Mouse (Mus musculus) myocyte (in vitro differentiated cells): ENCODE measurements around the gene Etv5. TPM values are rescaled to one million over a fixed set of nuclear protein-coding genes. Genes with fewer than 3 reads are reported as not detected.

Source experiments
- H3K27me3 ChIP-seq: one replicate; pipeline ENCODE4 v1.6.1; 2011; ENCODE audit not compliant: control insufficient read depth, insufficient read depth, insufficient read length
- H3K36me3 ChIP-seq: one replicate; pipeline ENCODE4 v1.6.1; 2011; ENCODE audit not compliant: control insufficient read depth, insufficient read depth
- H3K4me2 ChIP-seq: one replicate; pipeline ENCODE4 v1.6.1; 2011; ENCODE audit warnings: low read depth, control low read depth
- H3K4me3 ChIP-seq: one replicate; pipeline ENCODE4 v1.5.1; 2011; ENCODE audit warnings: mild to moderate bottlenecking, control low read depth, moderate library complexity
- H3K79me2 ChIP-seq: one replicate; pipeline ENCODE4 v1.6.1; 2011; ENCODE audit not compliant: control insufficient read depth, insufficient read depth
- H3ac ChIP-seq: one replicate; pipeline ENCODE4 v1.6.1; 2011; ENCODE audit not compliant: control insufficient read depth, insufficient read length
- CEBPB ChIP-seq: IDR thresholded peaks from 2 replicates; pipeline ENCODE4 v1.6.1; 2011; ENCODE audit warnings: mild to moderate bottlenecking, moderate library complexity; ENCODE audit not compliant: poor library complexity, insufficient read depth, severe bottlenecking
- E2F4 ChIP-seq: IDR thresholded peaks from one replicate; pipeline ENCODE4 v1.6.1; 2011; ENCODE audit warnings: mild to moderate bottlenecking, control low read depth, moderate library complexity; ENCODE audit not compliant: insufficient read depth
- MAX ChIP-seq: IDR thresholded peaks from one replicate; pipeline ENCODE4 v1.6.1; 2011; ENCODE audit warnings: low read depth, mild to moderate bottlenecking, control low read depth
- MYOD1 ChIP-seq, 3 experiments: IDR thresholded peaks; one replicate each; pipeline ENCODE4 v1.6.1; 2011; ENCODE audit warnings: control low read depth in 2 of 3, low read depth in 2 of 3, mild to moderate bottlenecking in 2 of 3, moderate library complexity in 1 of 3; ENCODE audit not compliant: insufficient read length in 2 of 3, control insufficient read depth in 1 of 3
- MYOG ChIP-seq, 3 experiments: IDR thresholded peaks; one replicate each; pipeline ENCODE4 v1.6.1; 2011; ENCODE audit warnings: control low read depth in 2 of 3, low read depth in 2 of 3, mild to moderate bottlenecking in 2 of 3; ENCODE audit not compliant: insufficient read length in 2 of 3, control insufficient read depth in 1 of 3, insufficient read depth in 1 of 3
- POLR2A ChIP-seq: IDR thresholded peaks from one replicate; pipeline ENCODE4 v1.6.1; 2011; ENCODE audit warnings: low read depth, mild to moderate bottlenecking, control low read depth, moderate library complexity; ENCODE audit not compliant: insufficient read length
- POLR2AphosphoS2 ChIP-seq: IDR thresholded peaks from one replicate; pipeline ENCODE4 v1.6.1; 2011; ENCODE audit warnings: low read depth, control low read depth; ENCODE audit not compliant: insufficient read length
- REST ChIP-seq: IDR thresholded peaks from one replicate; pipeline ENCODE4 v1.6.1; 2011; ENCODE audit warnings: mild to moderate bottlenecking, control low read depth, moderate library complexity; ENCODE audit not compliant: insufficient read depth, insufficient read length
- SRF ChIP-seq: IDR thresholded peaks from one replicate; pipeline ENCODE4 v1.6.1; 2011; ENCODE audit warnings: low read depth; ENCODE audit not compliant: control insufficient read depth, insufficient read length
- TCF12 ChIP-seq: IDR thresholded peaks from one replicate; pipeline ENCODE4 v1.6.1; 2011; ENCODE audit warnings: mild to moderate bottlenecking, control low read depth; ENCODE audit not compliant: poor library complexity, insufficient read depth, severe bottlenecking
- TCF3 ChIP-seq: IDR thresholded peaks from one replicate; pipeline ENCODE4 v1.6.1; 2011; ENCODE audit warnings: low read depth, control low read depth; ENCODE audit not compliant: insufficient read length
- USF1 ChIP-seq: IDR thresholded peaks from one replicate; pipeline ENCODE4 v1.6.1; 2011; ENCODE audit warnings: low read depth, mild to moderate bottlenecking, control low read depth, moderate library complexity
- polyA plus RNA-seq: library from polyadenylated mRNA; unstranded; fragments of >200 nt; fragmentation: generic; extraction: Trizol; gene quantifications from one replicate; pipeline ENCODE4 v1.2.1, GENCODE M21; 2012; ENCODE audit warnings: missing spikeins

Etv5 gene
- polyA plus RNA-seq, 1 experiment = 17.2 TPM

DNA sequence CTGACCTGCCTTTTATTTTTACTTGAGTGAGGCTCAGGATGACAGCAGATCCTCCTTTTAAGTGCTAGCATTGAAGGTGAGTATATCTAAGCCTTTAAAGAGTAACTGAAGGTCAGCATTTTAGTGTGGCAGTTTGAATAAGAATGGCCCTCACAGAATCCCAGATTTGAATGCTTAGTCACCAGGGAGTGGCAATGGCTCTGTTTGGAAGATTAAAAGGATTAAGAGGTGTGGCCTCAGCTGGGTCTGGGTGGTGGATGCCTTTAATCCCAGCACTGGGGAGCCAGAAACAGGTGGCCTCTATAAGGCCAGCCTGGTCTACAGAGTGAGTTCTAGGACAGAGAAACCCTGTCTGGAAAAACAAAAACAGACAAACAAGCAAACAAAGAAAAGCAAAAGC lies 36.9 kb downstream of the Etv5 start:
- Histone ChIP-seq H3K4me2 (no peak overlapping the region), H3K36me3 (peaks cover 13% of the 10 kb centered on the region), H3K79me2 (no peaks in the 10 kb centered on the region)

DNA sequence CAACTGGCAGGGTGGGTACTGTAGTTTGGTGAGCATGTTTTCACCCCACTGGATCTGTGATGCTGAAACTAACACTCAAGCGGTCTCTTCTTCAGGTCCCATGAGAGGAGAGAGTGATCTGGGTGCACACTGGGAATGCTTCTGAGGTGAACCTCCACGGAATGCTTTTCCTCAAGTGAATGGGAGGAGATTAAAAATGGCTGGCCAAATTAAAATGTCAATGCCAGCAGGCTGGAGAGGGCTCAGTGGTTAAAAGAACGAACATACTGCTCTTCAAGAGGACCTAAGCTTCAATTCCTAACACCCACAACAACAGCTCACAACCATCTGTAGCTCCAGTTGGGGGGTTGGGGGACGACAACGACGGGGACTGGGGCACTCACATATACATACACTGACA lies 39.3 kb downstream of the Etv5 start:
- Histone ChIP-seq H3ac (no peak overlapping the region), H3K79me2 (no peaks in the 10 kb centered on the region), H3K36me3 (peaks cover 13% of the 10 kb centered on the region), H3K4me3 (no peak overlapping the region), H3K4me2 (no peak overlapping the region), H3K27me3 (no peaks in the 10 kb centered on the region)
- TF ChIP-seq USF1 (no peak), MYOG (IDR thresholded peaks at IDR 0.05; ENCODE audit: control insufficient read depth in 1 of 3, insufficient read depth in 1 of 3, insufficient read length in 2 of 3, low read depth in 2 of 3) (no peak), SRF (no peak), CEBPB (no peak), REST (no peak), TCF12 (no peak), TCF3 (no peak), MYOD1 (IDR thresholded peaks at IDR 0.05; ENCODE audit: control insufficient read depth in 1 of 3, insufficient read length in 2 of 3, low read depth in 2 of 3) (no peak)

More for the DNA sequence above, 36.9 kb downstream of the Etv5 start:
- Histone ChIP-seq H3K27me3 (no peaks in the 10 kb centered on the region), H3ac (no peak overlapping the region), H3K4me3 (no peak overlapping the region)
- TF ChIP-seq TCF3 = no peak
- no peak for TF ChIP-seq MYOG (IDR thresholded peaks at IDR 0.05; ENCODE audit: control insufficient read depth in 1 of 3, insufficient read depth in 1 of 3, insufficient read length in 2 of 3, low read depth in 2 of 3)
- TF ChIP-seq SRF = no peak
- TF ChIP-seq TCF12 = no peak
- no peak for TF ChIP-seq MAX
- TF ChIP-seq CEBPB = no peak
- no peak for TF ChIP-seq POLR2A
- no peak for TF ChIP-seq MYOD1 (IDR thresholded peaks at IDR 0.05; ENCODE audit: control insufficient read depth in 1 of 3, insufficient read length in 2 of 3, low read depth in 2 of 3)
- no peak for TF ChIP-seq REST

DNA sequence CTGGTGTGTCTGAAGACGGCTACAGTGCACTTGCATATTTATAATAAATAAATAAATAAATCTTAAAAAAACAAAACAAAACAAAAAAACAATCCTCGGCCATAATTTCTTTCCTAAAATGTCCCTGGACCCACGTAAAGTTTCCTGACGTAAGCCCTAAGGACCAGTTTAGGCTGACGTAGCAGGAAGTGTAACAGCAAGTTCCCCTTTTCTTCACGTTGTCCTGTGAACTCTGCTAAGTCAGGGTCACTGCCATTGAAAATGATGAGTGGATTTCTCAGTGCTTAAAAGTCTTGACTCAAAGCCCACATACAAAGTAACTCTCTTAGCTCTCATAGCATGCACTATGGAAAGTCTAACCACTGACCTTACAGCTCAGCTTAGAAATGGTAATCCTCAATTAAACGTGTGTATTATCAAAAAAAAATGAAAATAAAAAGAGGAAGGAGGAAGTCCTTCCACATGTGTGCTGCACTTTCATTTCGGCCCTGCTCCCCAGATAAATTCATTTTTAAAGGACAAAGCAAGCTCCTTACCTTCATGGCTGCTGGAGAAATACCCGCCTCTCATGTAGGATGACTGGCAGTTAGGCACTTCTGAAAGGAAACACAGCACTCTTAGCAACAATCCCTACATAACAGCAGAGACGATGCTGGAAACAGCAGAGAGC lies 40.6 kb downstream of the Etv5 start:
- TF ChIP-seq MAX (no peak), TCF12 (no peak), MYOD1 (IDR thresholded peaks at IDR 0.05; ENCODE audit: control insufficient read depth in 1 of 3, insufficient read length in 2 of 3, low read depth in 2 of 3) (no peak), TCF3 (no peak), USF1 (no peak), REST (no peak), POLR2AphosphoS2 (no peak), MYOG (IDR thresholded peaks at IDR 0.05; ENCODE audit: control insufficient read depth in 1 of 3, insufficient read depth in 1 of 3, insufficient read length in 2 of 3, low read depth in 2 of 3) (no peak), CEBPB (no peak), SRF (no peak), POLR2A (no peak), E2F4 (no peak)
- H3K79me2 ChIP-seq = no peaks in the 10 kb centered on the region
- no peak overlapping the region for H3ac ChIP-seq
- H3K4me3 ChIP-seq = no peak overlapping the region
- no peaks in the 10 kb centered on the region for H3K27me3 ChIP-seq
- H3K36me3 ChIP-seq = peaks cover 13% of the 10 kb centered on the region
- no peak overlapping the region for H3K4me2 ChIP-seq

DNA sequence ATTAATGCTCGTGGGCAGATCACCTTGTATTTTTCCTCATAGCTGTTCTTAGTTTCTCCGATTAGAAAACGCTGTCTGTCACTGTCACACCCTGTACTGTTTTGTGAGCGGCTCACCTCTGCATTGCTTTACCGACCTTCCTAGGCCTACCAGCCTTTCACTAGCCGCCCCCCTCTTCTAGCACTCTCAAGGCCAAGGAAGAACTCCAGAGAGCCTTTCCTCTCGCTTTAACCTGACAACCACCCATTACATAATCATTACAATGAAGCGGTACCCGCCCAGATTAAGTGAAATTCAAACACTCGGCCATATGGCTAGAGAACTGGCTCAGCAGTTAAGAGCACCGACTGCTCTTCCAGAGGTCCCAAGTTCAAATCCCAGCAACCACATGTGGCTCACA lies 41.2 kb downstream of the Etv5 start:
- TF ChIP-seq E2F4 = no peak
- no peak for TF ChIP-seq MYOD1 (IDR thresholded peaks at IDR 0.05; ENCODE audit: control insufficient read depth in 1 of 3, insufficient read length in 2 of 3, low read depth in 2 of 3)
- TF ChIP-seq MYOG (IDR thresholded peaks at IDR 0.05; ENCODE audit: control insufficient read depth in 1 of 3, insufficient read depth in 1 of 3, insufficient read length in 2 of 3, low read depth in 2 of 3) = no peak
- TF ChIP-seq POLR2A = no peak
- no peak for TF ChIP-seq USF1
- TF ChIP-seq TCF3 = no peak
- TF ChIP-seq POLR2AphosphoS2 = no peak
- TF ChIP-seq CEBPB = no peak
- TF ChIP-seq TCF12 = no peak
- TF ChIP-seq REST = no peak
- no peak for TF ChIP-seq SRF
- TF ChIP-seq MAX = no peak
- H3K79me2 ChIP-seq = no peaks in the 10 kb centered on the region
- no peak overlapping the region for H3K4me2 ChIP-seq
- peaks cover 13% of the 10 kb centered on the region for H3K36me3 ChIP-seq
- H3ac ChIP-seq = no peak overlapping the region
- H3K27me3 ChIP-seq = no peaks in the 10 kb centered on the region
- no peak overlapping the region for H3K4me3 ChIP-seq
